Mouse (Mus musculus) lung, adult 2 months (tissue): ENCODE data around the gene Akap6.

Experiments
- CTCF ChIP-seq: fragments of 200-500 bp; IDR thresholded peaks from 2 replicates; pipeline ENCODE4 v1.5.1; 2011; ENCODE audit warnings: mild to moderate bottlenecking, low read length, control low read depth; ENCODE audit not compliant: insufficient read depth
- POLR2A ChIP-seq: fragments of 200-500 bp; IDR thresholded peaks from 2 replicates; pipeline ENCODE4 v1.6.1; 2011; ENCODE audit warnings: low read depth, mild to moderate bottlenecking, control low read depth, low read length, borderline replicate concordance; ENCODE audit errors: extremely low read depth

GRCm38 (mm10) chr12:53146460-53147050 lies 447.4 kb downstream of the Akap6 start:
- no peak for TF ChIP-seq CTCF
- TF ChIP-seq POLR2A: no peak
